Mouse (Mus musculus): ENCODE measurements around the gene Ceacam9. TPM values are rescaled to one million over a fixed set of nuclear protein-coding genes. Genes with fewer than 3 reads are reported as not detected.
"Not testable (repeated sequence)": the region's sequence is repeated elsewhere in the genome, so short reads cannot be mapped to it uniquely, and the experiment has no call there.

Ceacam9 gene
- not detected for total RNA-seq (2021)
- long read RNA-seq: 0 reads

DNA sequence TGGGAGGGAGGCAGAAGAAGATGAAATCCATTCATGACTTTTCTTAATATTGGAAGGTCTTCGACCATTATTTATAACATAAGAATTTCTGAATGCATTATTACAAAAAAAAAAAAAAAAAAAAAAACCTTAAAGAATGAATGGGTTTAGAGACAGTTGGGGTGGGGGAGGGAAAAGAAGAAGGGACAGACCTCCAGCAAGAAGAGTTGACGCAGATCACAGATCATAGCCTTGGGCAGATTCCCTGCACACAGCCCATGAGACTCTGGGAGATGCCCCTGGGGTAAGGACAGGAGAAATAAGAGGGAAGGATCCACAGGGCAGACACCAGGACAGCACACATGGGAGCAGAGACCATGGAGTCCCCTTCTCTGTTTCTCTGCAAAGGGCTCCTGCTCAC is at the start of gene Ceacam9:
TSS of gene Ceacam9 (plus strand) at position 301 of the 400 bp plus-strand sequence.
- DNase-seq (ENCODE audit: low spot score in 2 of 2): no peak

- no peak for DNase-seq (ENCODE audit: low spot score in 2 of 2)
These were observed 47.9 kb upstream of the Ceacam9 start for GRCm38 (mm10) chr7:16673823-16674222.

- not testable (repeated sequence) for DNase-seq (ENCODE audit: low spot score in 2 of 2)
These were observed 47.0 kb upstream of the Ceacam9 start for GRCm38 (mm10) chr7:16674699-16675098.

GRCm38 (mm10) chr7:16675605-16676004 is 46.1 kb upstream of the Ceacam9 start, which contains the start of gene Ceacam15:
TSS of gene Ceacam15 (minus strand) at chr7:16675705.
- no peak for DNase-seq (ENCODE audit: low spot score in 2 of 2)

DNA sequence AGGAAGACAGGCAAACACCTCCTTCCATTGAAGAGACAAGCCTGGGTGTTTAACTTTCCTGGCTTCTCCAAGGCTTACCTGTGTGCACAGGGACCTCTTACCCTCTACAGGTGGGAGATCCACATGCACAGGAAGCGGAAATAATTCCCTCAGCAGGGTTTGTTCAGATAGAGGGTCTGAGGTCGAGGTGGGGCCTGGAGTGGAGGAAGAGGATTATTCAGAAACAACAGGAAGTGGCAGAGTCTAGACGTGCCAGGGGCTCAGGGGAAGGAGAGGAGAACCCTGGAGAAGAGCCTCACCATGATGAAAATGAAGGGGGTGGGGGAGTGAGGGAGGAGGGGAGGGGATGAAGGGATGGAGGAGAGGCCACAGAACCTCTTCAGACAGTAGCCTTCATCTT is 41.5 kb upstream of the Ceacam9 start:
- not testable (repeated sequence) for DNase-seq (ENCODE audit: low spot score in 2 of 2)

- no peak for DNase-seq (ENCODE audit: low spot score in 2 of 2)
These were observed 32.5 kb upstream of the Ceacam9 start for GRCm38 (mm10) chr7:16689196-16689595.

GRCm38 (mm10) chr7:16695025-16695424 is 26.7 kb upstream of the Ceacam9 start:
- DNase-seq (ENCODE audit: low spot score in 2 of 2): peak in 1 of 2 experiments; percentile 45

GRCm38 (mm10) chr7:16699042-16699441 is 22.7 kb upstream of the Ceacam9 start:
- DNase-seq (ENCODE audit: low spot score in 2 of 2): no peak

DNA sequence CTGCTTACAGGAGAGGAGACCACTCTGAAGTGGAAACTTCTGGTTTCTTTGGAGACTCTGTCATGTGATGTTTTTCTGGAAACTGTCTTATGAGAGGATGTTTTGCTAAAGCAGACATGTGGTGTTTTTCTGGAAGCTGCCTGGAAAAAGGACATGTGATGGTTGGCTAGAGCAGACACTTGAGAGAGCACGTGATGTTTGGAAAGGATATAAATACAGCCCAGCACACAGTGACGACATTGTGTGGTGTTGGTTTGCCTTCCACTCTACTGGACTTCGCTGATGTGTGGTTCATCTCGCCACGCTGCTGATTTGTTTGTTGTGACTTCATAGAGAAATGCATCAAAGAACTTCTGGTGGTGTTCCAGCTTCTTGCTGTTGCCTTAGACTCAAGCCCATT is 21.1 kb upstream of the Ceacam9 start:
- no peak for DNase-seq (ENCODE audit: low spot score in 2 of 2)

DNA sequence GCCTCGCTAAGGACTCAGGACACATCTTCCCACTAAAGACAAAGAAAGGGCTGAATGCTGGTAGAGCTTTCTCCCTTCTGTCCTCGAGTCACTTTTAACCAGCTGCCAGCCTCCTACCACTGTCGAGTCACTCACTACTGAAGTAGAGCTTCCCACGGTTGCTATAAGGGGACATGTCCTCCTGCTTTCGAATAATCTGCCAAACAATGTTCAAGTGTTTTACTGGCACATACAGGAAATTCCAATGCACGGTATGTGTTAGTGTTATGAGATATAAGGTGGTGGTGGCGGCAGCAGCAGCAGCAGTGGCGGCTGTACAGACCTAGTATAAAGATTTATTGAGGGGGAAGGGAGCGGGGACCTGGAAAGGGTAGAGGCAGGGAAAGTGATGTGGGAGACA is 15.3 kb upstream of the Ceacam9 start:
- DNase-seq (ENCODE audit: low spot score in 2 of 2): peak; percentile 30 to 49

GRCm38 (mm10) chr7:16708244-16708643 is 13.5 kb upstream of the Ceacam9 start:
- no peak for DNase-seq (ENCODE audit: low spot score in 2 of 2)

- no peak for DNase-seq (ENCODE audit: low spot score in 2 of 2)
These were observed 11.1 kb upstream of the Ceacam9 start for GRCm38 (mm10) chr7:16710604-16711003.

DNA sequence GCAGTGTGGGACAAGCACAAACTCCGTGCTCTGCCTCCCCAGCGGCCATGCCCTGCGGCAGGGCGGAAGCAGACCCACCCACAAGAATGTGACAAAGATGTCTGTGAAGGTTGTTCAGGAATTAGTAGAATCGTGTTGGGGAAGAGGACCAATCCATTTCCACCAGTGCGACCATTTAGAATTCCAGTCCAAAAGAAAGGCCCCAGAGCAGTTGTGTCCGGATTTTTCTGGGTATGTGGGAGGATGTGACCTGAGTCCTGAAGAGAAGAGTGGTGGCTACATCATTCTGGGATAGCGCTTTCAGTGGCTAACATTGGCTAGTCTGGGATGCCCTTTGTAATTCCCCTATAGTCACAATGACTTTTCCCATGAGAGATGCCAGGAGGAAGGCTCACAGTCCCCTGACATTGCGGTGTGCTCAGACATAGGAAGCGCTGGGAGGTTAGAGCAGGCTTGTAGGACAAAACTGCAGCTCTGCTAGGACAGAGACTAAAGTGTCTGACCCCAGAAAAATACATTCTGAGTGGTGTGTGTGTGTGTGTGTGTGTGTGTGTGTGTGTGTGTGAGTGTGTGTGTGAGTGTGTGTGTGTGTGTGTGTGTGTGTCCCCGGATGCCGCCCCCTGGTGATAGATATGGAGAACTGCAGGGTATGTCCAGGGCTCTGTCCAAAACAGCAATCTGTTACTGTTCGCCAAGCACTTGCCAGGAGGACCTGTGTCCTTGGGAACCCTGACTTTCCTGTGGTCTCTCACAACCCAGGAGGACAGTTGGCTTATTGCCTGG is 8.9 kb upstream of the Ceacam9 start:
- no peak for DNase-seq (ENCODE audit: low spot score in 2 of 2)

DNA sequence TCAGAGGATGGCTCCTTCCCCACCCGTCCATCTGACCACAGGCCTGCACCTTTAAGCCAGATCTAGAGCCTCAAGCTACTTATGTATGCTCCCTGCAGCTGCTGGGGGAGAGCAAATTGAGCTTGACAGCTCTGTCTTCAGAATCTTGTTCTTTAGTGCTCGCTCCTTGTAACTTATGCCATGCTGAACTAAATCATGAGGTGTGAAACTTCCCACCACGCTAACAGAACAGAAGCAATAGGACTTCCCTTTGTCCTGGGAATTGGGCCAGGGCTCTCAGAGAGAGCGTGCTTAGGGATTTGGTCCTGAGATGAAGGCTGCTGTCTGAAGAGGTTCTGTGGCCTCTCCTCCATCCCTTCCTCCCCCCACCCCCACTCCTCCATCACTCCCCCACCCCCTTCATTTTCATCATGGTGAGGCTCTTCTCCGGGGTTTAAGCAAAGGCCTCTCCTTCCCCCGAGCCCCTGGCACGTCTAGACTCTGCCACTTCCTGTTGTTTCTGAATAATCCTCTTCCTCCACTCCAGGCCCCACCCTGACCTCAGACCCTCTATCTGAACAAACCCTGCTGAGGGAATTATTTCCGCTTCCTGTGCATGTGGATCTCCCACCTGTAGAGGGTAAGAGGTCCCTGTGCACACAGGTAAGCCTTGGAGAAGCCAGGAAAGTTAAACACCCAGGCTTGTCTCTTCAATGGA is 5.1 kb upstream of the Ceacam9 start:
- DNase-seq (ENCODE audit: low spot score in 2 of 2): not testable (repeated sequence)

GRCm38 (mm10) chr7:16722490-16722889 is 761 bp downstream of the Ceacam9 start:
- DNase-seq (ENCODE audit: low spot score in 2 of 2): not testable (repeated sequence)

DNA sequence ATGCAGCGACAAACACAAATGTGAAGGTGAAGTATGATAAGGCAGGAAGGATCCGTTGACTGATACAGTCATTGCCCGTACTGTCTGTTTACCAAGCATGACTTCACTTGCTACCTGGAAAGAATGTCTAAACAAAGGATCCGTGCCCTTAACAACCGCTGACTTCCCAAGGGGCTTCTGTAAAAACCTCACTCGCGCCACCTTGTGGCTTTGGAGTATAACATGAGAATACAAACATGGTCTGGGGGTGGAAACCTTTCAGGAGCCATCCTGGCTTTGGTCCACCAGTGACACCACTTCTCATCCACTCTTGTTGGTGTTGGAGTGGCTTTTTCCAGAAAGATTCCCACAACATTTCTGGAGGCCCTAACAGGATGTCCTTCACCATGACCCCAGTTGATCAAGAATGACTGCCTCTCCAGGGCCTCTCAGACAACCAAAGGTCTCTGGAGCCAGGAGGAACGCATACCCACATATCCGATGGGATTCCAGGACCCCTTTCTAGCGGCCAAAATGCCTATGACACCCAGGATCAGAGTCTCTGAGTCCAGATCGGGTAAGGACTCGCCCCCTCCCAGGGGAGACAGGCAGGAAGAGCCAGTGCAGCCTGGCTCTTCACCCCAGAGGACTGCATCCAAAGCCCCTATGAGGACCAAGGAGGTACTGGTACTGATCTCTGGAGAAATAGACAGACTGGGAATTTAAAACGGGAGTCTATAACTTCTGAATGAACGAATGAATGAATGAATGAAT is 7.0 kb downstream of the Ceacam9 start:
- DNase-seq (ENCODE audit: low spot score in 2 of 2): peak in 1 of 2 experiments; percentile 71

DNA sequence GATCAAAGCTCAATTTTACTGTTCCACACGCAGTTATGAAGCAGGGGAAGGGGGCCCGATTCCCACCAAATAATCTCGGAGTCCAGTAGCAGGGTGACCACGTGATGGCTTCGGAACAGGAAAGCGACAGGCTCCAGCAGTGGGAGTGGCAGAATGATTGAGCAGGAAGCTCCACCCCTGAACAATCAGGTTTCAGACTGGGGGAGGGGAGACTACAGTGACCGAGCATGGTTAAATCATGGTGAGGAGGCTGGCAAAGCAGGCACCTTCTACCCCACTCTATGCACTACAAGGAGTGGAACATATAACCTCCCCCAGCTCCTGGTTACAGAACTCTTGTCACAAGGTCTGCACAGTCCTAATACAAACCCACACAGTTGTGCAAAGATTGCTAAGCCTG is 7.8 kb downstream of the Ceacam9 start:
- not testable (repeated sequence) for DNase-seq (ENCODE audit: low spot score in 2 of 2)

DNA sequence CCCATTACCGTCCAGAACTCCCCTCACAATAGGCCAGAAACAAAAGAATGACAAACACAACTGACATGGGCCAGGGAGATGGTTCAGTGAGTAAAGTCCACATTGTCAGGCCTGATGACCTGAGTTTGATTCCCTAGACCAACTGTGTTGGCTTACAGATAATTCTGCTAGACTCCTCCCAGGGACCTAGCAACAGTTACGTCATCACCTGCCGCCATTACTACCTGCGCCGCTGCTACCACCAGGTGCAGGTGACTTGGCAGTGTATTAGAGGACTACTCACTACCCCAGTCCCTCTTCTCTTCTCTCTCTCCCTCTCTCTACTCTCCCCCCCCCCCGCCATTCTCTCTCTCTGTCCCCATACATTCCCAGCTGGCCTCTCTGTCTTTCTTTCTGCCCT is 9.1 kb downstream of the Ceacam9 start:
- DNase-seq (ENCODE audit: low spot score in 2 of 2): no peak

DNA sequence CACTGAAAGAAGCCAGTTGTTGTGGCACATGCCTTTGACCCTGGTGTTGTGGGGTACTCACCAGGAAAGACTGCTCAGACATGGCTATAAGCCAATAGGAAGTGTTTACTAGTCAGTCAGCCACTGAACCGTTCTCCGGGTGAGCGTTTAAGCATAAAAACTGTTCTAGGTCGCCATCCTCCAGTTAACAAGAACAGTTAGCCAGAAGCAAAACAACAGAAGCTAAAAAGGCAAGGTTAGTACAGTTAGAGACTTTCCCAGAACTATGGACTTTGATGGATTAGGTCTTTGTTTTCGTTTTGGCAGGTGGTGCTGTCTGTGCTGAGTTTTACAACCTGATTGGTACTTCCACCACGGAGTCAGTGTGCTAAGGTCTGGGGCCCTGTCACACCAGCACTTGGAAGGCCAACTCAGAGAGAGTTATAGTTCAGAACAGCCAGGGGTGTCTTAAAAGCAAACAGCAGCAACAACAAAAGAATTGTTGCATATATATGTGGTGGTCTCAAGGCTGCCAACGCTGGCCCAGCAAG is 10.2 kb downstream of the Ceacam9 start:
- no peak for DNase-seq (ENCODE audit: low spot score in 2 of 2)

DNA sequence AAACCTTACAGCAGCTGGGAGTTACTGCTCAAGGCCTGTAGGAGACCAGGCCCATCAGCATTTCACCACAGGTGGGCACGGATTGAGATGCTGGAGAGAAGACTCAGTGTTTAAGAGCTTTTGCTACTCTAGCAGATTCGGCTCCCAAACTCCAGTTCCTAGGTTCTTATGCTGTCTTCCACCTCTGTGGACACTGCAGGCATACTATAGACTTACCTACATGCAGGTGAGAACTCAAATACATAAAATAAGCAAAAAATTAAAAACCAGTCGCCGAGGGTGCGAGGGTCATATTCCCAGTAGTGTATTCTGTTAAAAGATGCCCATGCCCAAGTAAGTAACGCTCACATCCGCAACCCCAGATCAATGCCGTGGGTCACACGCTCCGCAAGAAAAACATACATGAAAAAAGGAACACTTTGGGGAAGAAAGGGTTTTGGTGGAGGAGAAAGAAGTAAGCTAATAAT is 15.9 kb downstream of the Ceacam9 start:
- peak in 1 of 2 experiments; percentile 28 for DNase-seq (ENCODE audit: low spot score in 2 of 2)

DNA sequence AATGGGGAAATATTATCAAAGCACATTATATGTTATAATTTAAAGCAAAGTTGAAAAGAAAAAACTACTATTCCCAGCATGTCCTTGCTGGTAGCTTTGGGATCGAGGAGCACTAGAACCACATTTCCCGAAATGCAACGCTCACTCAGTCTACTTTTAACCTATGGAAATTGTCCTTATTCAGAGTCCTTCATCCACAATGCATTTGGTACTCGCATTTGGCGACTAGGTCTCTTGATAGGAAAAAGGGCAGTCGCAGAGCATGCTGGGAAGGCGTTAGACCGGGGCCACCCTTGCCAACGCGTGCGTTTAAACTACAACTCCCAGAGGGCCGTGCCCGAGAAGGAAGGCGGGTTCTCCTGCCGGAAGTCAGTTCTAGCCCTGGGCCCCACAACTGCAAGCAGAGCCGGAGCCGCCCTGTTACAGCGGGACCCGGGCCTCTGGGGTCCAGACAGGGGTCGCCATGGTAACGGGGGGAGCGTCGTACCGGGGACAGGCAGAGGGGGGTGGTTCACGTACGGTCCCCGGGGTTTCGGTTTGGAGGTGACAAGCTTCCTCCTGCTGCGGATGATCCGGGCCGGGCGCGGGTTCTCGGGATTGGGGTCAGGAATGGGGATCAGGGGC is 16.5 kb downstream of the Ceacam9 start, which contains the start of gene Ap2s1:
TSS of gene Ap2s1 (plus strand) at position 338 of the 624 bp plus-strand sequence.
- peak; percentile 98 to 100 for DNase-seq (ENCODE audit: low spot score in 2 of 2)
